Mouse (Mus musculus): ENCODE results near the gene Scgn.

GRCm38 (mm10) chr13:23964909-23965308 lies 26.1 kb downstream of the Scgn start:
- TF ChIP-seq GATA1 (IDR thresholded peaks at IDR 0.05; ENCODE audit: low read length) (no peak), TAL1 (IDR thresholded peaks at IDR 0.05; ENCODE audit: low read length) (no peak)
